Mouse (Mus musculus): Measurements from ENCODE around the gene Fsip1.

Fsip1 gene

DNA sequence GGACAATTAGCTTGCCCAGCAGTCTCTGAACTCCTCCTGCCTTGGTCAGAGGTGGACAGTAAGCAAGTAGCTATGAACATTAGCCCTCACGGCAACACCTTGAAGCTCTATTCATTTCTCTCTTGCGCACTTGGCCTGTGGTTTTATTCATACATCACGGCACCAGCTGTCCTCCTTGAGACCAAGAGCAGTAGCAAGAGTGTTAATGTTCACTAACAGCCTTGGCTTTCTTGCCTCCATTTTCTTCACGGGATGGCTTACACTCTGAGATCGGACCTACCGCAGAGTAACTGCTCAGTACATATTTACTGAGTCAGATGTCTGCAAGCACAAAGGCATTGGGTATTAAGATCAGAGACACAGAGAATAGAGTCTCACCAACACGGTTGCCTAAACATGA is 132.3 kb downstream of the Fsip1 start:
- no peak for DNase-seq (ENCODE audit: low spot score in 2 of 2)

DNA sequence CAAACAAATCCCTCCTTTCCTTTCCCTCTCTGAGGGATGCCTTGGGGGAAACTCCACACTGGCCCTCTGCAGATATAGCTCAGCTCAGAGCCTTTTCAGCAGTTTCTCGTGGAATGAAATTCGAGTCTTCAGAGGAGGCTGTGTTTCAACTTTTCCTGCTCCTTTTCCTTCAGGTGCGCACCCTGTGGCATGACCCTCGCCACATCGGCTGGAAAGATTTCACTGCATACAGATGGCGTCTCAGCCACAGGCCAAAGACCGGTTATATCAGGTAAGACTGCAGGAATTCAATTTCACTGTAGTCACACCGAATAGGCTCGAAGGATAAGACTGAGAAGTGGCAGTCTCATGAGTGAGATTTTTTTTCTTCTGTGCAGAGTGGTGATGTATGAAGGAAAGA is 133.0 kb downstream of the Fsip1 start:
- DNase-seq (ENCODE audit: low spot score in 2 of 2): no peak

DNA sequence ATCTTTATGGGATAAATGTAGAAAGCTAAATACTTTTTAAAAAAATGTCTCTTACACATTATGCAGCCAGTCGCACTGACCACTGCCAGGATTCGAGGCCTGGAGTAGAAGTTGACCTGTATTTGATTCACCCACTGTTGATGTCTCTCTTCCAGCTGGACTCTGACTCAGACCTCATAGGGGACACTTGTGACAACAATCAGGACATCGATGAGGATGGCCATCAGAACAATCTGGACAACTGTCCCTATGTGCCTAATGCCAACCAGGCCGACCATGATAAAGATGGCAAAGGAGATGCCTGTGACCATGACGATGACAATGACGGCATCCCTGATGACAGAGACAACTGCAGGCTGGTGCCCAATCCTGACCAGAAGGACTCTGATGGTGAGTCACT is 134.5 kb downstream of the Fsip1 start:
- DNase-seq (ENCODE audit: low spot score in 2 of 2): no peak

DNA sequence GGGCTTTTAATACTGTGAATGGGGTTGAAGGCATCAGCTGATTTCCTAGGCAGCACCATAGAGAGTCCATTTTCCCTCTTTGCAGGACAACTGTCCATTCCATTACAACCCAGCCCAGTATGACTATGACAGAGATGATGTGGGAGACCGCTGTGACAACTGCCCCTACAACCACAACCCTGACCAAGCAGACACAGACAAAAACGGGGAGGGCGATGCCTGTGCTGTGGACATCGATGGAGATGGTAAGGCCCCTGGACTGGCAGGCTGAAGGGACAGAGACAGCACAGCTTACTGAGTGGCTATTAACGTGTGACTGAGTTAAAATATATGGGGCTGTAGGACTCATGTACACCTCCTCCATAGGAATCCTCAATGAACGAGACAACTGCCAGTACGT is 136.0 kb downstream of the Fsip1 start:
- no peak for DNase-seq (ENCODE audit: low spot score in 2 of 2)

DNA sequence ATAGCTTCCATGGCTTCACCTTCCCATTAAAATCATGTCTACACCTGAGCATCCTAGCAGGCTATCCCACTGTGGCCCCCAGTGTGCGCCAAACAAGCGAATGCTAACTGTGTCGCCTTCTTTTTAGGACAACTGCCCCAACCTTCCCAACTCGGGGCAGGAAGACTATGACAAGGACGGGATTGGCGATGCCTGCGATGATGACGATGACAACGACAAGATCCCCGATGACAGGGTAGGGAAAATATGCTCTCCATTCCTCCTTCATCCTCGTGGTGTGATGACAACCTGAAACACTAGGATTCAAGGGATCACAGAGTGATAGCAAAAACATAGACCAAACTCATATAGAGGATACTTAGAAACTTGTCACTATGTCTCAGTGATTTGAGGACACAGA is 136.7 kb downstream of the Fsip1 start:
- no peak for DNase-seq (ENCODE audit: low spot score in 2 of 2)

DNA sequence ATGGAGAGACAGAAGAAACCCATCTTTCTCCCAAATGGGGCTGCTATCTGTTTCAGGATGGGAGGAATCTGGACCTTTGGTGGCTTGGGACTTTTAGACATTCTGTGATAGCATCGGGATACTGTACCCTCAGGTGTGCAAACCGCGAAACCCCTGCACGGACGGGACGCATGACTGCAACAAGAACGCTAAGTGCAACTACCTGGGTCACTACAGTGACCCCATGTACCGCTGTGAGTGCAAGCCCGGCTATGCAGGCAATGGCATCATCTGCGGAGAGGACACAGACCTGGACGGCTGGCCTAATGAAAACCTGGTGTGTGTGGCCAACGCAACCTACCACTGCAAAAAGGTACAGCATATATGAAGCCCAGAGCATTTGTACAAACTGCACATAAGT is 137.1 kb downstream of the Fsip1 start:
- DNase-seq (ENCODE audit: low spot score in 2 of 2): no peak

DNA sequence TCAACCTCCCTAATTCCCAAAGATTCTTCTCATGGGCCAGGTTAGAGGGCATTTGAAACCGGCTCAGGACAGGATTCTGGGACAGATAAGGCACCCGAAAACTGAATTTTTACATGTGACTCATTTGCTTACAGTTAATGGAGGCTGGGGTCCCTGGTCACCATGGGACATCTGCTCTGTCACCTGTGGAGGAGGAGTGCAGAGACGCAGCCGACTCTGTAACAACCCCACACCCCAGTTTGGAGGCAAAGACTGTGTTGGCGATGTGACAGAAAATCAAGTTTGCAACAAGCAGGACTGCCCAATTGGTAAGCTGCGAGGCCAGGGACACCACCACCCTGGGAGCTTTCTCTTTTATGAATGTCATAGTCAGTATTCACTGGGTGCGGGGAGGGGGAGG is 138.3 kb downstream of the Fsip1 start:
- DNase-seq (ENCODE audit: low spot score in 2 of 2): no peak

DNA sequence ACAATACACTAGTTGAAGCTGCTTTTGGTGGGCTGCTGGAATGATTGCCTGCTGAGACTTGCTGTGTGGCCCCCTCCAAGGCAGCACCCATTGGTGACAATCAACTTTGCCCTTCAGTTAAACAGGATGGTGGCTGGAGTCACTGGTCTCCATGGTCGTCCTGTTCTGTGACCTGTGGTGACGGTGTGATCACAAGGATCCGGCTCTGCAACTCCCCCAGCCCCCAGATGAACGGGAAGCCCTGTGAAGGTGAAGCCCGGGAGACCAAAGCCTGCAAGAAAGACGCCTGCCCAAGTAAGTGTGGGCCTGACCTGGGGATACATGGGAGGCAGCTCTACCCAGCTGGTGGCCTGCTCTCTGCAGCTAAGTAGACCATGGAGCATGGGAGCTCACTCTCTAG is 138.7 kb downstream of the Fsip1 start:
- no peak for DNase-seq (ENCODE audit: low spot score in 2 of 2)

DNA sequence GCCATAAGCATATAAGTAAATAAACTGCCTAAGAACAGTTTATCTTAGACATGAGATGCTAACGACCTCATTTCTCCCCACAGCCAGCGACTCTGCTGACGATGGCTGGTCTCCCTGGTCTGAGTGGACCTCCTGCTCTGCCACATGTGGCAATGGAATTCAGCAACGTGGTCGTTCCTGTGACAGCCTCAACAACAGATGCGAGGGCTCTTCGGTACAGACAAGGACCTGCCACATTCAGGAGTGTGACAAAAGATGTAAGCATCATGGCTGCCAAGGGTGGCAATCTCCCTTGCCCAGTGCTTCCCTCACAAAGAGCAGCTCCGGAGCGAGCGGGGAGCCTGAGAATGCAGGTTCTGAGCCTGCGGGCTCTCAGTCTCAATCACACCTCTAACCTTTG is 139.4 kb downstream of the Fsip1 start:
- no peak for DNase-seq (ENCODE audit: low spot score in 2 of 2)

DNA sequence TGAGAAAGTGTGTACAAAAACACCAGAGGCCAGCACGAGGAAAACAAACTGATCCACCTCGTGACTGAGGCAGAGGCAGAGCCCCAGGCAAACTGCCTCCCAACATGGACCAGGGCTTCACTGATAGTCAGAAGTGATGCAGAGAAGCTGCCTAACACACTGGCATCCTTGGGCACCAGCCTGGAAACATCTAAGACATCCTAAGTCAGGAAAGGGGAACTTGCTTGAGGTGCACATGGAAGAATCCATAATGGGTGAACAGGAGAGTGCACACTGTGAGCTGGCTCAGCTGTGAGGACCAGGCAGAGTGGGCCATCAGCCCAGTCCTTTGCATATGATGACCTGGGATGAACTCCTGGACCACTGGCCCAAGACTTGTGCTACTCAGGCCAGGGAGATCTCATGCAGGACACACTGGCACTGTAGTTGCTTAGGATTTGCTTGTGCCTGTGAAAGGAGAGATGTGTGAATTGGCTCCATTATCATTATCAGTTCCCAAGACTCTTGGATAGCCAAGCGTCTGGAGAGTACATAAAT is 139.9 kb downstream of the Fsip1 start:
- no peak for DNase-seq (ENCODE audit: low spot score in 2 of 2)

DNA sequence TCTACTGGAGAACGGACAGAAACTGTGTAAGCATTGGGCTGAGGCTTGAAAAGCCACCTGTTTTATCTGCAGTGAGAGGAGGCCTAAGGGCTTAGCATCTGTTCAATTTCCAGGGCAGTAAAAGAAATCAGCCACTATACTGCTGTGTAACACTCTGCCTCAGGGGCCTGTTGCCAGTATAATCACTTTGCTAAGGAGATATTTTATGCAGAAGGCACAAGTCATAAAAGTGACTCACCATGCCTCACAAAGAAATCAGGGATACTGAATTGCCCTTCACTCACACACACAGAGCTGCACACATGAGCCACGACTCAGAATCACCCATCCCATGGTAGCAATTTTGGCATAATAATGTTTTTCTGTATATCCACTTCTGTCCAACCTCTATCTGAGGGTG is 140.6 kb downstream of the Fsip1 start:
- DNase-seq (ENCODE audit: low spot score in 2 of 2): no peak

DNA sequence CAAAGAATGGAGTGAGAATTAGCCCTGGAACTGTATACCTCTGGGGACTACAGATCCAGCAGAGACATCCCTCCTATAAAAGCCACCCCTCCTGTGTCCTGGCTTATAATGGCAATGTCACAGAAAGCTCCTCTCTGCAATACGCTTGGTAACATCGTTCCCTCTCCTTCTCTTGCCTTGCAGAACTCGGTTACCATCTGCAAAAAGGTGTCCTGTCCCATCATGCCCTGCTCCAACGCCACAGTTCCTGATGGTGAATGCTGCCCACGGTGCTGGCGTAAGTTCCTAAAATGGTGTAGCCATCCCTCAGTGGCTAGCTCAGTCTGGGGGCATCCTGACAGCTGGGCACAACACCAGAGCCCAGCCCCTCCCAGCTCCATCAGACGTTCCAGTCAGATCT is 141.1 kb downstream of the Fsip1 start:
- no peak for DNase-seq (ENCODE audit: low spot score in 2 of 2)

DNA sequence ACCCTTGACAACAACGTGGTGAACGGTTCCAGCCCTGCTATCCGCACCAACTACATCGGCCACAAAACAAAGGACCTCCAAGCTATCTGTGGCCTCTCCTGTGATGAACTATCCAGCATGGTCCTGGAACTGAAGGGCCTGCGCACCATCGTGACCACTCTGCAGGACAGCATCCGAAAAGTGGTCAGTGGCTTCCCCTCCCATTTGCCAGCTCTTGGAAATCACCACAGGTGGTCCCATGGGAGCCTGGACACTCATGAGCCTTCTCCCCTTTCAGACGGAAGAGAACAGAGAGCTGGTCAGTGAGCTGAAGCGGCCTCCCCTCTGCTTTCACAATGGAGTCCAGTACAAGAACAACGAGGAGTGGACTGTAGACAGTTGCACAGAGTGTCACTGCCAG is 142.1 kb downstream of the Fsip1 start:
- DNase-seq (ENCODE audit: low spot score in 2 of 2): no peak

DNA sequence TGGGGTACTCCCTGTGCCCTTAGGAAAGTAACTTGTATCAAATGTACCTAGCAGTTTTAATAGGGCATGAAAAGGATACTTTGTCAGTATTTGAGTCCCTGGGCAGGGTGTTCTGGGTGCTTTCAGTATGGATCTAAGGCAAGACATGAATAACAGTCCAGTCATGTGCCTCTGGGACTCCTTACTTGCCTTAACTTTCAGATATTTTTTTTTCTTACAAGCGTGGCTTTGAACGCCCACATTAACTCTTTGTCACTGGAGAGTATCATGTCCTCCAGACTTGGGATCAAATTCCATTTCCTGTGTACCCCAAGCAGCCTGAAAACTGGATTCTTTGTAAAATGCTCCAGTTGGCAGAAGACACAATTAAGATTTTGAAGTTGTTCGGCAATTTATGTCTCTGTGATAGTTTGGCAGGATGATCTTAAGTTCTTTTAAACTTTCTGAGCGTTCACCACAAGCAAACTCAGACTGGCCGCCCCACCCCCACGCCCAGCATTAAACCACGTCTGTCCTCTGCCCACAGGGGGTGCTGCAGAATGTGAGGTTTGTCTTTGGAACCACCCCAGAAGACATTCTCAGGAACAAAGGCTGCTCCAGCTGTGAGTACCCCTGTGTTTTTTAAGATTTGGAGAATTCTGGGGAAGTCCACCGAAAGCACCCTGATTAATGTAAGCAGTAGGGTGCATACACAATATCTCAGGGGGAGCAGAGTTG is 142.8 kb downstream of the Fsip1 start:
- no peak for DNase-seq (ENCODE audit: low spot score in 2 of 2)

DNA sequence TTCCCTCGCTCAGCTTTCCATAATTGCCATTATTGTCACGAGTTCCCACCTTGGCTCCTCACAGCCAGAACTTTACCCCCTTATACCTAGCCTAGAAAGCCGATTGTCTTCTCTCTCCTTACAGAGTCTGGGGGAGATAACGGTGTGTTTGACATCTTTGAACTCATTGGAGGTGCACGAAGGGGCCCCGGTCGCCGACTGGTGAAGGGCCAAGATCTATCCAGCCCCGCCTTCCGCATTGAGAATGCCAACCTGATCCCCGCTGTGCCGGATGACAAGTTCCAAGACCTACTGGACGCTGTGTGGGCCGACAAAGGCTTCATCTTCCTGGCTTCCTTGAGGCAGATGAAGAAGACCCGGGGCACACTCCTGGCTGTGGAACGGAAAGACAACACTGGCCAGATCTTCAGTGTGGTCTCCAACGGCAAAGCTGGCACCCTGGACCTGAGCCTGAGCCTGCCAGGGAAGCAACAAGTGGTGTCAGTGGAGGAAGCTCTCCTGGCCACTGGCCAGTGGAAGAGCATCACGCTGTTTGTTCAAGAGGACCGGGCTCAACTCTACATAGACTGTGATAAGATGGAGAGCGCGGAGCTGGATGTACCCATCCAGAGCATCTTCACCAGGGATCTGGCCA is 143.8 kb downstream of the Fsip1 start:
- no peak for DNase-seq (ENCODE audit: low spot score in 2 of 2)

DNA sequence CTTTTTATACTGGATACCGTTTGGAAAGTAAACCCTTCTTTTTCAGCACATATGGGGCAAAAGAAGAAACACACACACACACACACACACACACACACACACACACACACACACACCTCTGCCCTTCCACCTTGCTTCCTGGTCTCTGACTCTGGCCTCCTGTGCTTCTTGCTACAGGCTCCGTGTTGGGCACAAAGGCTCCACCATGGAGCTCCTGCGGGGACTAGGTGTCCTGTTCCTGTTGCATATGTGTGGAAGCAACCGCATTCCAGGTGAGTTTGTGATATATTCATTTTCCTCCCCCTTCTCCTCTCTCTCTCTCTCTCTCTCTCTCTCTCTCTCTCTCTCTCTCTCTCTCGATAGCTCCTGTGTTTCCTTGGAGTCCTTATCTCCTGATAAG is 144.3 kb downstream of the Fsip1 start:
- DNase-seq (ENCODE audit: low spot score in 2 of 2): no peak

DNA sequence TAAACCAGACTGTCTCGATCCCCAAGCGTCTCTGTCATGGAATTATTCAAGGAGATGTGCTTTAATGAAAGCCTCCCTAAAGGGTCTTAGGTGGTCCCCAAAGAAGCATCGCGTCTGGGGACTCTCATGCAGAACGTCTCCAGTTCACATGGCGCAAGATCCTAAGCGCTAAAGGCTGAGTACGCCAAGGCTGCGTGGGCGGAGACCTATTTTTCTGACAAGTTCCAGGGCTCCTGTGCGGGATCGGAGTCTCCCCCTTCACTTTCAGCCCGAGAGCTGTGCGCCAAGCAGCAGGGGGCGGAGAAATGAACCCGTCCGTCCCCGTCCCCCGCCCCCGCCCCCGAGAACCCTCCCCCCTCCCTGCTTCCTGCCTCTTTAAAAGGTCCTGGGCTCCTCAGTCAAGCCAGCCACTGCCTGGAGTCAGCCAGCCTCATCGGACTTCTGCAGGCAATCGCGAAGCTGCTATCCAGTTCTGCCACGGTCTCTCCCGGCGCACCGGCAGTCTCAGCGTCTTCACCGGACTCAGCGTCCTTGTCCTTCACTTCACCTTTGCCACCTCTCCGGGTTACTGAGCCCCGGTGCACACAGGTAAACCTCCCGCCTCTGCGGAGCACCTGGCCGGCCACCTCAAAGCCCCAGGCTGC is 145.2 kb downstream of the Fsip1 start, which contains the start of gene Thbs1:
Thbs1 (plus strand) TSS at position 389 of the 644 bp plus-strand sequence.
- DNase-seq (ENCODE audit: low spot score in 2 of 2): peak; percentile 14 to 31

DNA sequence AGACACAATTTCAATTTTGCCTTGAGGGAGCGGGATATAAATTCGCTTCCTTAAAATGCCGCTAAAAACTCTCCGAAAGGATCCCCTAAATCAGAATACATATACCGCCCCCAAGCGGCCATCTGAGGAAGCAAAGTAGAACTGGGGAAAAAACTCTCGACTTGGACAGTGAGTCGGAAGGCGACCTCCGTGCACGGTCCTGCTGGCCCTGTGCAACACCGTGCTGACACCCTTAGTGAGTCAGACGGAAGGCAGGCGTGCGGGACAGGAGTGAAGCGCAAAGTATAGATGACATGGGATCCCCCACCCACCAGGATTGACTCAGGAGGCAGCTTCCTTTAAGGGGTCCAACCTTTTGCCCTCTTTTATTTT is 145.7 kb downstream of the Fsip1 start:
- DNase-seq (ENCODE audit: low spot score in 2 of 2): peak; percentile 60 to 75

DNA sequence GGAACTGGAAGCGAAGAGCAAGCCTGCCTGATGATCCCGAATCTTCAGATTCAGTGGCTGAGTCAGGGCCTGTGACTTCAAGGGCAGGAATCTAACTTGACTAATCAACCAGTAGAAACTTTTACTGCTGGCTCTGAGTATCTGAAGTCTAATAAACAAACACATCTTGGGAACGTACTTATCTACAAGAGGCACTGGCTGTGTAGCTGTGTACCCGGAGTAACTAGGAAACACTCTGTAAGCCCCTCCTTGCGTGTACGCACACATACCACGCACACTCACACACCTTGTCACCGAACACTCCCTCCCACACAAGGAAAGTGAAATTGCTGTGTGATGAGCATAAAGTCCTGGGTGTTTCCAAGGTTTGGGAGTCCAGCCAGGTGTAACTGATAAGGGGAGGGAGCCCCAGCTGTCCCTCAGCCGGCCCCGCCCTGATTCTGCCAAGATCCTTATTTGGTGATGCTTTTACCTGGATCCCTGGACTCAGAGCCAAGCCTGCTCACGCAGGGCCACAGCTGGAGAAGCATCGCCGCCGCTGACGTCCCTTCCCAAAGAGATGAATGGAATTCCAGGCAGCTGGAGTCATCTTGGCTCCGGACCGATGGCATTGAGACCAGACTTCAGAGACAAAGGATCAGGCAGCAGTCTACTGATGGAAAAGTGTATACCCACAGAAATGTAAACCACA is 146.4 kb downstream of the Fsip1 start:
- no peak for DNase-seq (ENCODE audit: low spot score in 2 of 2)

DNA sequence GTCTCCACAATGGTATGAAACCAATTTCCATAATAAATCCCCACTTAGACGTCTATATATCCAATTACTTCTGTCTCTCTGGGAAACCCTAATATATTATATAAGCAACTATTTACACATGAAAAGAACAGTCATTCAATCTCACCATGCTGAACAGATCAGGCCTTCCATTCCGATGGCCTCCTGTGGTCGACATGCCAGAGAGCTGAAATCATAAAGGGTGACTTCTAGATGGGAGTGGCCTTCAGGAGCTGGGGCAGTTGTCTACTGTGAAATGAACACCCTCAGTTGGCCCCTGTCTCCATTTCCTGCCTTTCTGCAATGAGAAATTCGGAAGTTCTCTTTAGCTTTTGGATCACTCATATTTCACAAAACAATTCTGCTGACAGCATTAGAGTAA is 154.6 kb downstream of the Fsip1 start:
- DNase-seq (ENCODE audit: low spot score in 2 of 2): no peak

DNA sequence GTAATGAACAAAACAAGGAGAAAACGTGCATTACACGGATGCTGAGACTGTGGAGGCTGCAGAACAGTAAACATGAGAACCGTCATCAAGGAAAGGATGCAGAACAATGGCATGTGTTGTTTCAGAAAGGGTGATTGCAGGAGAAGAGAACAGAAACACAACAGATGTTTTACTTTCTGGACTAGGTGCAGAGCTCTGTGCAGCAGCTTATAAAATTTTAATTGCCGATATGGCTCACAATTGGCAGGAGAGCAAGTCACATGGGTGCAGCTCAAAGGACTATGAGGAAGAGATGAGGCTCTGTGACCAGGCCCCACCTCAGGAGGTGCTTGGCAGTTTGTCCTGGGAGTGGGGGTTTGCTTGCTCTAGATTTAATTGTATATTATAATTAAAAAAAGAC is 157.7 kb downstream of the Fsip1 start:
- no peak for DNase-seq (ENCODE audit: low spot score in 2 of 2)

DNA sequence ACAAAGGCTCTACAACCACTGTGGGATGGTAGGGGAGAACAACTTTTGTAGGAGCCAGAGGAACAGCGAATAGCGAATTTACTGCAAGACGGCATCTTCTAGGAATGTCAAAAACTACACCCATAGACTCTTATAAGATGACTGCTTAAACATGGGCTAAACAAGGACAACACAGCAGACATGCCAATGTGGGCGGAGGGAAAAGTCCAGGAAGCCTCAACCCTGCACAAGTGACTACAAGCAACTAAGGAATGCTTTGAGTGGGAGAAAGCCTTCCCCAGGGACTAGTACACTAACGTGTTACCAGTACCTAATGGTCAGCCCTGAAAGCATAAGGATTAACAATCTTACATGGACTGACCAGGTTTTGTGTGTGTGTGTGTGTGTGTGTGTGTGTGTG is 165.5 kb downstream of the Fsip1 start:
- DNase-seq (ENCODE audit: low spot score in 2 of 2): no peak
